Mouse (Mus musculus) forebrain, postnatal 0 days (tissue): Measurements from ENCODE around the gene Aldh1a3. TPM values are rescaled to one million over a fixed set of nuclear protein-coding genes. Genes with fewer than 3 reads are reported as not detected.

Source experiments
- ATAC-seq: fragments of 200-750 bp; cut with Nextera tagmentation; 2 replicates; pipeline ENCODE4 v1.8.0; 2017; ENCODE audit warnings: mild to moderate bottlenecking, moderate library complexity
- DNase-seq: peaks from one replicate; pipeline ENCODE4 v3.0.0-alpha.2; 2015
- H3K27ac ChIP-seq: fragments of 300-500 bp; sonication (generic); 2 replicates; pipeline ENCODE4 v1.5.1; 2014; ENCODE audit warnings: low read depth, mild to moderate bottlenecking, antibody characterized with exemption, low read length, moderate library complexity, mixed read lengths
- H3K27me3 ChIP-seq: fragments of 300-500 bp; sonication (generic); 2 replicates; pipeline ENCODE4 v1.6.1; 2014; ENCODE audit warnings: mild to moderate bottlenecking, low read length, mixed read lengths; ENCODE audit not compliant: insufficient read depth
- H3K36me3 ChIP-seq: fragments of 300-500 bp; sonication (generic); 2 replicates; pipeline ENCODE4 v1.6.1; 2014; ENCODE audit warnings: mild to moderate bottlenecking, moderate library complexity; ENCODE audit not compliant: insufficient read depth
- H3K4me1 ChIP-seq: fragments of 300-500 bp; sonication (generic); 2 replicates; pipeline ENCODE4 v1.6.1; 2014; ENCODE audit warnings: antibody characterized with exemption; ENCODE audit not compliant: insufficient read depth
- H3K4me2 ChIP-seq: fragments of 300-500 bp; sonication (generic); 2 replicates; pipeline ENCODE4 v1.6.1; 2014; ENCODE audit warnings: low read depth, mild to moderate bottlenecking, moderate library complexity
- H3K4me3 ChIP-seq: fragments of 300-500 bp; sonication (generic); 2 replicates; pipeline ENCODE4 v1.5.1; 2014; ENCODE audit warnings: low read depth, low read length, mixed read lengths
- H3K9ac ChIP-seq: fragments of 300-500 bp; sonication (generic); 2 replicates; pipeline ENCODE4 v1.6.1; 2014; ENCODE audit warnings: mild to moderate bottlenecking
- H3K9me3 ChIP-seq: fragments of 300-500 bp; sonication (generic); 2 replicates; pipeline ENCODE4 v1.6.1; 2016; ENCODE audit warnings: low read length
- CTCF ChIP-seq: sonication (generic); IDR thresholded peaks from 2 replicates; pipeline ENCODE4 v1.5.1; 2016; ENCODE audit warnings: antibody characterized with exemption, control low read depth, low read depth
- WGBS: fragments of 180-500 bp; shearing (Covaris S2); extraction: QIAGEN DNeasy Blood & Tissue Kit; methylation state at CpG from one replicate; pipeline ENCODE4 v1.1.7; 2014; 5-methylcytosine and 5-hydroxymethylcytosine counted together
- polyA plus RNA-seq: library from polyadenylated mRNA; unstranded; fragments of >200 nt; fragmentation: Nextera tagmentation; extraction: Ambion mirVana; gene quantifications from 2 replicates; pipeline ENCODE4 v1.2.1, GENCODE M21; 2015
- total RNA-seq: library from RNA; depleted of rRNA; stranded (reverse); fragments of >200 nt; gene quantifications from 2 replicates; pipeline ENCODE4 v1.2.3, GENCODE M21; 2014

The Aldh1a3 gene
- total and polyA plus RNA-seq, 2 experiments from 2014 or later, result 2.8 to 3.2 TPM

DNA sequence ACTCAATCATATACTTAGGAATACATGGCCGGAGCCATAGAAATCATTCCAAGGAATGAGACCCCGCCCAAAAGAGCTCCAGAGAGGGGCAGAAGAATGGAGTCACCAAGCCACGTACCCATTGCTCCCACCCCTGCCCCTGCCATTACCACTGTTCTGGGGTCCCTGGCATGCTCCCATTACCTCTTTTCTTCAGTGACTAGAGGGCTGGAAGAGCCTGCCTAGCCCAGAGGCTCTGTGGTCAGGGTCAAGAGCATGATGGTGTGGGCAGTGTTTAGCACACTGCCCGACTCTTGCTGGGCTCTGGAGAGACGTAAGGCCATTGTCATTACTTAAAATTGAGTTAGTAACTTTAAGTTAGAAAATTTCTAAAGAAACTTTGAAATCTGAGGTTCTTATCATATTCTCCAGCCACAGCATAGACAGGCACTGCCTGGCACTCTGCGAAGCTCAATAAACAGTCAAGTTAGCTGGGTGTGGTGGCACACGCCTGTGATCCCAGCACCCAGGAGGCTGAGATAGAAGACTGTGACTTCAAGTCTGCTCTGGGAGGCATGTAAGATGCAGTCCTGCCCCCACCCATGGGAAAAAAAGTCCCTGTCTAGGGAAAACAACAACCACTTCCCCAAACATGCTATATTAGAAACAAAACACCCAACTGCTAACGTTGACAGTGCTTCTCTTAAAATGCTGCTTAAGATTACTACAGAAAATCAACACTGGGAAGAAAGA, 71.4 kb downstream of the Aldh1a3 start:
- ATAC-seq, result no peak
- Histone ChIP-seq H3K27ac (no peak overlapping the region), H3K27me3 (no peaks in the 10 kb centered on the region), H3K9ac (no peak overlapping the region), H3K4me1 (no peaks in the 10 kb centered on the region), H3K4me2 (no peak overlapping the region), H3K4me3 (no peak overlapping the region), H3K9me3 (no peaks in the 10 kb centered on the region), H3K36me3 (no peaks in the 10 kb centered on the region)
- whole genome bisulfite sequencing, result 88% methylated on average over 8 of the region's 8 CpGs
- DNase-seq, result no peak
- no peak for TF ChIP-seq CTCF

DNA sequence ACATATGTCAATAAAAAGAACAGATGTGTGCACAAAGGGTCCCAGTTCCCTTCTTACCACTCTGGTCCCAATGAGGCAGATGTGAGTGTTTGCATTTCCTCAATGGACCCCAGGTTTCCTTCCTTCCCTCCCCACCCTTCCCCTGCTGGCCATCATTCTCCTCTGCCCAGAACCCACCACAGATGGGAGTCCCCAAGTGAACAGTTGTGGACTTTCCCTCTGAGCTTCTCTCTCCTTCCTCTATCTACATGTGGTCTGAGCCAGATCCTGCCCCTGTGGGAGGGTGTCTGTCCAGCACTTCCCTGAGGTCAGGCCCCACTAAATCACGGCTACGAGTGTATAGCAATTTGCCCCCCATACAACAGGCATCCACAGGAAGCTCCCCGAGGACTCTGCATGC, 72.4 kb downstream of the Aldh1a3 start:
- H3K9me3 ChIP-seq, result no peaks in the 10 kb centered on the region
- no peak for TF ChIP-seq CTCF
- no peak overlapping the region for H3K9ac ChIP-seq
- no peaks in the 10 kb centered on the region for H3K4me1 ChIP-seq
- H3K4me3 ChIP-seq, result no peak overlapping the region
- no peaks in the 10 kb centered on the region for H3K36me3 ChIP-seq
- DNase-seq (no peak), ATAC-seq (no peak)
- no peaks in the 10 kb centered on the region for H3K27me3 ChIP-seq
- 79% methylated on average over 3 of the region's 3 CpGs for WGBS
- no peak overlapping the region for H3K27ac ChIP-seq
- H3K4me2 ChIP-seq, result no peak overlapping the region

DNA sequence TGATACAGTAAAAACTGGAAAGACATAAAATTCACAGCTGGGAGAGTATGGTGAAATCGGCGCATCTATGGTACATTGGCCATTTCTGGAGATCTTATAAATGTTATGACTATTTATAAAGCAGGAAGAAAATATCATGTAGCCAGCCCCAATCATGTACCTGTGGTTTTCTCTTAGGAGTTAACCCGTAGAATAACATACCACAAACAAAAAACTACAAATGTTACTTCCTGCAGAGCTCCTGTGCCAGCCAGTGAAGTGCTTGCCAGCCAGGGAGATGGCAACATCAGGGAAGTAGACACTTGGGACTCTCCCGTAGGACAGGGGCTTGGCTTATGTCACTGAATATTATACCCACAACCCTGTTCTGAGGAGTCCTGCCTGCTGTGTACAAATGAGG, 76.2 kb downstream of the Aldh1a3 start:
- WGBS, result 85% methylated on average over 4 of the region's 4 CpGs
- no peak for ATAC-seq
- H3K9me3 ChIP-seq, result no peaks in the 10 kb centered on the region
- DNase-seq, result no peak
- no peak overlapping the region for H3K9ac ChIP-seq
- H3K4me2 ChIP-seq, result no peak overlapping the region
- no peak overlapping the region for H3K4me3 ChIP-seq
- H3K27me3 ChIP-seq, result no peaks in the 10 kb centered on the region
- no peaks in the 10 kb centered on the region for H3K36me3 ChIP-seq
- no peak overlapping the region for H3K27ac ChIP-seq
- H3K4me1 ChIP-seq, result no peaks in the 10 kb centered on the region
- TF ChIP-seq CTCF, result no peak

DNA sequence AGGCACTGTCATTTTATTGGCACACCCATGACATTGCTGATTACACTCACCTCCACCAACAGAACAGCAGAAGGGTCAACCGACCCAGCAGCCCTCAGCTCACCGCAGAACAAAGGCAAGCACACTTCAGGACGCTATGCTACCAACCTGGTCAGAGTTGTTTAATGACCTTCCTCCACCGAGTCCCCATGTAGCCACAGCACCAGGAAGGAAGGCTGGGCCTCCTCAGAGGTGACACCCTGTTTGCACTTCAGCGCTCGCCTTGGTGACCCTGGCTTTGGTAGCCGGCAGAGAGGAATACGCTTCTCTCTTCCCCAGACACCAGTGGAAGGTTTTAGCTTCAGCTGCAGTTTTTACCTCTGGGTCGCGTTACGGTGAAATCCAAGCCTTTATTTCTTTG, 77.6 kb downstream of the Aldh1a3 start:
- Histone ChIP-seq H3K4me2 (no peak overlapping the region), H3K9ac (no peak overlapping the region), H3K9me3 (no peaks in the 10 kb centered on the region), H3K4me1 (no peaks in the 10 kb centered on the region), H3K27ac (no peak overlapping the region), H3K4me3 (no peak overlapping the region), H3K27me3 (no peaks in the 10 kb centered on the region), H3K36me3 (no peaks in the 10 kb centered on the region)
- no peak for TF ChIP-seq CTCF
- DNase-seq (no peak), ATAC-seq (no peak)
- 78% methylated on average over 11 of the region's 11 CpGs for WGBS

DNA sequence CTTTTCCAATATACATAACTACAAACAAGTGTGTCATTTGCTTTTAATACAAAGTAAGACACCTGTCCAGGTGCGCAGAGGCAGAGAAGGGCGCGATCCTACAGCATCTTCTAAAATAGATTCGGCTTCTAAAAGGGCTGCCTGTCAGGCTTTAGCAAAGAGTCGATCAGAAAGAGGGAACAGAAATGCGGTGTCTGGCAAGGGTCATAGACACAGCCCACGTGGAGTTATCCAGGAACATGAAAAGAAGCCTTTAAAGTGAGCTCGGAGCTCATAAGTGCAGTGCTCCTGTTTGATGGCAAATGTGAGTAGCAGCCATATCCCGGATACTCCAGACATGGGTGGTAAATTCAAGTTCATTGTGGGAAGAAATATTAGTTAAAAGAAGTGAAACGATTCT, 78.7 kb downstream of the Aldh1a3 start:
- H3K9ac ChIP-seq, result no peak overlapping the region
- no peak for TF ChIP-seq CTCF
- no peaks in the 10 kb centered on the region for H3K4me1 ChIP-seq
- 87% methylated on average over 10 of the region's 10 CpGs for WGBS
- no peak for DNase-seq
- H3K36me3 ChIP-seq, result no peaks in the 10 kb centered on the region
- no peak for ATAC-seq
- no peaks in the 10 kb centered on the region for H3K27me3 ChIP-seq
- H3K9me3 ChIP-seq, result no peaks in the 10 kb centered on the region
- H3K4me2 ChIP-seq, result no peak overlapping the region
- H3K4me3 ChIP-seq, result no peak overlapping the region
- no peak overlapping the region for H3K27ac ChIP-seq

DNA sequence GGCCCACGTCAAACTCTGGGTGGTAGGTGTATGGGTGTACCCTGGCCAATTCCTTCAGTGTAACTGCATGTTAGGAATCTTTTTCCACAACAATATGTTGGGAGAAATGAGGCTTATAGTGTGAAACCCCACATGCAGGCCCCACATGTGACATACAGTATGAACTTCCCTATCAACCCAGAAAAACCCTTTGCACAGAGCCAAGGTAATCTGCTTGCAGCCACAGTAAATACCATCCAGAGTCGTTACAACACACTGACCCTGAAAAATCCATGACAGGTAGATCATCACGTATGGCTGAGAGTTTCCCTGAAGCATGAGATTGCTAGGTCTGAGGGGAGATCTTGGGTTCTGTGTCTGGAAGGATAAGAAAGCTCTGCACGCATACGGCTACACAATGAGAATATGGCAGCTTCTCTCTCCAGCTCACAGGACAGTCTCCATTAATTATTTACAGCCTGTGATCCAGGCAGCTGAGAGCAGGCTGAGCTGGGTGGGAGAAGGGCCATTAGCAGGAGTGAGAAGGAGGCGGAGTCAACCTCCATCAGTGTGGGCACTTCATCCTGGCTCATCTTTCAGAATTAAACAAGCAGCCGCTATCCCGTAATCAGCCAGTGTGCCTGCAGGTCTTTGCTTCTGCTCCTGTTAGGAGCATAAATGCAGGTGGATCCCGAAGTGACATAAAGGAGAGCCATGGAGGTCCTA, 80.2 kb downstream of the Aldh1a3 start:
- ATAC-seq, result no peak
- no peaks in the 10 kb centered on the region for H3K4me1 ChIP-seq
- no peak overlapping the region for H3K9ac ChIP-seq
- H3K9me3 ChIP-seq, result no peaks in the 10 kb centered on the region
- peak; percentile 6 for DNase-seq
- no peaks in the 10 kb centered on the region for H3K27me3 ChIP-seq
- no peak overlapping the region for H3K4me2 ChIP-seq
- no peak overlapping the region for H3K4me3 ChIP-seq
- 45% methylated on average over 9 of the region's 9 CpGs for WGBS
- H3K36me3 ChIP-seq, result no peaks in the 10 kb centered on the region
- H3K27ac ChIP-seq, result no peak overlapping the region
- TF ChIP-seq CTCF, result no peak

DNA sequence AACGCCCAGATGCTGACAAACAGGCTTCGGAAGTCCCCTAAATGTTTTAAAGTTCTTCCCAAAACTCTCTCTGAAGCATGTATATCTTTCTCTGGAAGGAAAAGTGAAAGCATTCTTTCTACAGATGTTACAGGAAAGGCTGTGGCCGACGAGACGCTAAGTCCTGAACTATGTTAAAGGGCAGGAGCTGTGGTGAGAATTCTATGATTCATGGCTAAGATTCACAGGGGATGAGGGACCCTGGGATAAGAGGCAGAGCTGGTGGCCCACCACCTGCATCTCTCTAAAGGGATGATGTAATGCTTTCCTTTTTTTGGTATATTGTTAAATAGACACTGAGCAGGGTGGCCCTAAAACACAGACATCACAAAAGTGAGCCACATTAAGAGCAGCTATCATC, 84.0 kb downstream of the Aldh1a3 start:
- Histone ChIP-seq H3K9ac (no peak overlapping the region), H3K4me1 (no peaks in the 10 kb centered on the region), H3K9me3 (no peaks in the 10 kb centered on the region), H3K4me3 (no peak overlapping the region), H3K36me3 (no peaks in the 10 kb centered on the region), H3K27ac (no peak overlapping the region), H3K4me2 (no peak overlapping the region), H3K27me3 (no peaks in the 10 kb centered on the region)
- ATAC-seq (no peak), DNase-seq (no peak)
- 91% methylated on average over 5 of the region's 5 CpGs for WGBS
- TF ChIP-seq CTCF, result no peak
